Mouse (Mus musculus): ENCODE measurements at regions not wholly inside any gene's neighbourhood (a gene's known extent, or its start where the extent isn't known, plus 50 kb on each side); places are given as distances from the start of the nearest gene placed in this dataset.

- Histone ChIP-seq H3K9ac (no peak overlapping the region), H3K36me3 (no peaks in the 10 kb centered on the region), H3K9me3 (replicated peaks) (no peaks in the 10 kb centered on the region), H3K4me2 (replicated peaks) (no peak overlapping the region), H3K4me3 (replicated peaks) (no peak overlapping the region), H3K27ac (replicated peaks) (no peak overlapping the region), H3K27me3 (no peaks in the 10 kb centered on the region), H3K4me1 (no peaks in the 10 kb centered on the region)
- 88% methylated on average over 2 of the region's 2 CpGs for WGBS
- no peak for ATAC-seq (ENCODE audit: insufficient number of reproducible peaks, low FRiP score, low TSS enrichment, low read depth)
Observed at GRCm38 (mm10) chr1:122273579-122273978, 705.8 kb upstream of the Ddx18 start.

DNA sequence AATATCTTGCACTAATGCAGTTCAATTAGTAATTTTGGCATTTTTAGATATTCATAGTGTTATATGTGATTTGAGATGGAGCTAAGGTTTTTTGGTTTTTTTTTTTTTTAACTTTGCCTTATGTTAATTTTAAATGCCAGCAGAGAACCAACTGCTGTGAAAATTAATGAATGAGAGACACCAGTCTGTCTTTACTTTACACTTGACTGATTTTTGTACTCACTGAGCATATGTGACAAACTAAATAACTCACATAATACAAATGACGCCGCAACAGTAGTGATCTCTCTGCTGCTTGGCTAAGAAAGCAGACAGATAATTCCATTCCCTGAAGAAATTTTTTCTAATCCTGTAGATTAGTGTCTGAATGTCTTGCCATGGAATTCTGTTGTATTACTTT, 675.2 kb upstream of the Ddx18 start:
- Histone ChIP-seq H3K4me2 (replicated peaks) (no peak overlapping the region), H3K9me3 (replicated peaks) (no peaks in the 10 kb centered on the region), H3K27me3 (no peaks in the 10 kb centered on the region), H3K9ac (no peak overlapping the region), H3K4me3 (replicated peaks) (no peak overlapping the region), H3K27ac (replicated peaks) (no peak overlapping the region), H3K36me3 (no peaks in the 10 kb centered on the region), H3K4me1 (no peaks in the 10 kb centered on the region)
- WGBS = 84% methylated on average over 2 of the region's 2 CpGs
- ATAC-seq (ENCODE audit: insufficient number of reproducible peaks, low FRiP score, low TSS enrichment, low read depth) = no peak

- H3K36me3 ChIP-seq = no peaks in the 10 kb centered on the region
- H3K9me3 ChIP-seq (replicated peaks) = no peaks in the 10 kb centered on the region
- no peak for ATAC-seq (ENCODE audit: insufficient number of reproducible peaks, low FRiP score, low TSS enrichment, low read depth)
- no peak overlapping the region for H3K4me3 ChIP-seq (replicated peaks)
- H3K27ac ChIP-seq (replicated peaks) = no peak overlapping the region
- H3K27me3 ChIP-seq = no peaks in the 10 kb centered on the region
- WGBS = 88% methylated on average over 3 of the region's 3 CpGs
- H3K4me2 ChIP-seq (replicated peaks) = no peak overlapping the region
- H3K4me1 ChIP-seq = no peaks in the 10 kb centered on the region
- H3K9ac ChIP-seq = no peak overlapping the region
Observed at GRCm38 (mm10) chr1:122241511-122241910, 673.7 kb upstream of the Ddx18 start.

DNA sequence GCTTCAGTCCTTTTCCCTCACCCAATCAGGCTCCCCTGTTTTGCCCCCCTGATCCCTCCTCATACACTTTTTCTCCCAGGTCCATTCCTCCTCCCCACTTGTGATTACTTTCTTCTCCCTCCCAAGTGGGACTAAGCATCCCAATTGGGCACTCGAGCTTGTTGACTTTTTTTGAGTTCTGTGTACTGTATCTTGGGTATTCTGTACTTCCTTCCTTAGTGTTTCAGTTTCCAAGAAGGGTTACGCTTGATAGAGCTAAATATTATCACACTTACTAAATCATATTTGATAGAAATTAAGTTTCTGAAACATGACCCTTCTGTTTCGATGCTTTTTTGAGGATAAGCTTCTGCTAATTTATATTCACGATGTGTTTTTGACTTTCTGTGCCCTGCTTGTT, 662.7 kb upstream of the Ddx18 start:
- Histone ChIP-seq H3K4me2 (replicated peaks) (no peak overlapping the region), H3K4me1 (no peaks in the 10 kb centered on the region), H3K27ac (replicated peaks) (no peak overlapping the region), H3K27me3 (no peaks in the 10 kb centered on the region), H3K4me3 (replicated peaks) (no peak overlapping the region), H3K36me3 (no peaks in the 10 kb centered on the region), H3K9ac (no peak overlapping the region), H3K9me3 (replicated peaks) (no peaks in the 10 kb centered on the region)
- ATAC-seq (ENCODE audit: insufficient number of reproducible peaks, low FRiP score, low TSS enrichment, low read depth) = no peak
- WGBS = 74% methylated on average over 4 of the region's 4 CpGs

DNA sequence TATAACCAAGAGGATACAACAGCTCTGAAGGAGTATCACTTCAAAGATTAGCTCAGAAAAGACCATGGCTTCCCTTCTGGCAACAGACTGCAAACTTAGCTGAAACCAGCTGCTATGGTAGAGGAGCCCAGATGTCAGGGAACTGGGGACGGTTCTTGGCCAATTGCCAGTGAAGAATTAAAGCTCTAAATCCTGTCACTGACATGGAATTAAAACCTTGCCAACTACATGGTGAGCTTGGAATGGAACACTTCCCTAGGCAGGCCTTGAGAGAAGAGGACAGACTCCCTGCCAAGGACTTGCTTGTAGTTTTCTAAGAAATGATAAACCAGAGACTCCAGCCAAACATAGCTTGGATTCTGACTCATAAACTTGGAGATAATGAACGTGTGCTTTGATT, 644.7 kb upstream of the Ddx18 start:
- no peaks in the 10 kb centered on the region for H3K36me3 ChIP-seq
- H3K4me3 ChIP-seq (replicated peaks) = no peak overlapping the region
- peak; percentile 57; the same call in 1 of the 2 replicates for ATAC-seq (ENCODE audit: insufficient number of reproducible peaks, low FRiP score, low TSS enrichment, low read depth)
- H3K4me2 ChIP-seq (replicated peaks) = no peak overlapping the region
- no peak overlapping the region for H3K9ac ChIP-seq
- no peaks in the 10 kb centered on the region for H3K9me3 ChIP-seq (replicated peaks)
- 20% methylated on average over 2 of the region's 2 CpGs for WGBS
- H3K4me1 ChIP-seq = 0 out of 2 replicates have a peak, but pooled peaks cover 7% of the 10 kb centered on the region
- no peak overlapping the region for H3K27ac ChIP-seq (replicated peaks)
- no peaks in the 10 kb centered on the region for H3K27me3 ChIP-seq

DNA sequence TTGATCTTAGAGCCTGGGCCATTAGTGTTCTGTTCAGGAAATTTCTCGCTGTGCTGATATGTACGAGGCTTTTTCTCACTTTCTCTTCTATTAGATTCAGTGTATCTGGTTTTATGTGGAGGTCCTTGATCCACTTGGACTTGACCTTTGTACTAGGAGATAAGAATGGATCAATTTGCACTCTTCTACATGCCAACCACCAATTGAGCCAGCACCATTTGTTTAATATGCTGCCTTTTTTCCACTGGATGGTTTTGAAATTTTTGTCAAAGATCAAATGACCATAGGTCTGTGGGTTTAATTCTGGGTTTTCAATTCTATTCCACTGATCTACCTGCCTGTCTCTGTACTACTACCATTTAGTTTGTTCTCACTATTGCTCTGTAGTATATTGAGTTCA, 640.8 kb upstream of the Ddx18 start:
- Histone ChIP-seq H3K9me3 (replicated peaks) (no peaks in the 10 kb centered on the region), H3K27me3 (no peaks in the 10 kb centered on the region), H3K9ac (no peak overlapping the region), H3K4me3 (replicated peaks) (no peak overlapping the region), H3K4me2 (replicated peaks) (no peak overlapping the region), H3K36me3 (no peaks in the 10 kb centered on the region), H3K27ac (replicated peaks) (no peak overlapping the region), H3K4me1 (0 out of 2 replicates have a peak, but pooled peaks cover 7% of the 10 kb centered on the region)
- 92% methylated on average over 2 of the region's 2 CpGs for WGBS
- ATAC-seq (ENCODE audit: insufficient number of reproducible peaks, low FRiP score, low TSS enrichment, low read depth) = no peak

DNA sequence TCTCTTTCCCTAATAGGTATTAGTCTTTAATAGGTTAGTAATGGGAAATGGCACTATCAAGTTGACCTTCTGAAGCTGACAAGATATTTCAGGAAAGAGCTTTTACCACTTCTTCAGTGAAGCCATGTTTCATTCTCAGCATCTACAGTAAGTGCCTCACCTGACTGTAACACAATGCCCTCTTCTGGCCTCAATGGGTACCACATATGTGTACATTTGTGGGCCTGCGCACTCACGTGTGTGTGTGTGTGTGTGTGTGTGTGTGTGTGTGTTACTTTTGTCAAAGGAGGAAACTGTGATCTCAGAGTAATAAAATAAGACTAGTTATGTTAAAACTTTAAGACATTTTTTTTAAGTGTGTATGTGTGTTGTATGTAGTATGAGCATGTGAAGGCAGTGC, 601.8 kb upstream of the Ddx18 start:
- Histone ChIP-seq H3K27me3 (no peaks in the 10 kb centered on the region), H3K9me3 (replicated peaks) (no peaks in the 10 kb centered on the region), H3K4me2 (replicated peaks) (no peak overlapping the region), H3K4me3 (replicated peaks) (no peak overlapping the region), H3K36me3 (no peaks in the 10 kb centered on the region), H3K9ac (no peak overlapping the region), H3K4me1 (no peaks in the 10 kb centered on the region), H3K27ac (replicated peaks) (no peak overlapping the region)
- WGBS = 81% methylated on average over 2 of the region's 2 CpGs
- ATAC-seq (ENCODE audit: insufficient number of reproducible peaks, low FRiP score, low TSS enrichment, low read depth) = no peak

DNA sequence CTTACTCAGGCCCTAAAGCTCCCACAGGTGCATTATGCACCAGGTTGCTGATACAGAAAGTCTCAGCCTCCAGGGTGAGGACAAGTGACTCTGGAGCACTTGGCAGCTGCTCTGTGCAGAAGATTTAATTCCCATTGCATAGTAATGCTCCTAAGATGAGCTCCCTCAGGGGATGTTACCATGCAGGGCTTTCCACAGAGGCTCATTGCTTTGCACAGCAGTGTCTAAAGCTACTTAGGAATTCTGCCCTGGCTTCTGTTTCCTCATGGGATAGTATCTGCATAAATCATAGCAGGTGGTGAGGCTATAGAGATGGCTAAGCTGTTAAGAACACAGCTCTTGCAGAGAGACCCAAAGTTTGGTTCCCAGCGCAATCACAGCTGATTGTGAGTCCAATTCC, 594.0 kb upstream of the Ddx18 start:
- no peak for ATAC-seq (ENCODE audit: insufficient number of reproducible peaks, low FRiP score, low TSS enrichment, low read depth)
- no peak overlapping the region for H3K4me2 ChIP-seq (replicated peaks)
- 87% methylated on average over 1 of the region's 1 CpGs for WGBS

DNA sequence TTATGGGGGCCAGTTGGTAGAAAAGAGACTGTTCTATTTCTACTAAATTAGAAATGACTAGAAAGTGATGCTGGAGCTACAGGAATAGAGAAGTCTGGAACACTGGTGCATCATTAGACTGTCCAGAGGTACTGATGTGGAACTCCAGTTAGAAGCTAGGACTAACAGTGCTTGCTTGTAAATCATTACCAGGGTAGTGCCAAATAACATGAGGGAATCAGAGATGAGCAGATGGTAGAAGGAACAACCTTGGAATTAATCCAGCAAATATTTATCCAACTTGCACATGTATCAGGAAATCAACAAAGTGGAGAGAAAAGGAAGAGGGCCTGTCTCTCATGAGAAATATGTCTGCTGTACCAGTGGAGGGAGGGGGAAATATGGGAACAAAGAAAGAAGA, 573.6 kb upstream of the Ddx18 start:
- H3K4me2 ChIP-seq (replicated peaks) = no peak overlapping the region

More for the DNA sequence above, 594.0 kb upstream of the Ddx18 start:
- H3K4me3 ChIP-seq (replicated peaks) = no peak overlapping the region
- no peaks in the 10 kb centered on the region for H3K4me1 ChIP-seq
- no peak overlapping the region for H3K27ac ChIP-seq (replicated peaks)
- H3K9me3 ChIP-seq (replicated peaks) = no peaks in the 10 kb centered on the region
- no peaks in the 10 kb centered on the region for H3K27me3 ChIP-seq
- no peaks in the 10 kb centered on the region for H3K36me3 ChIP-seq
- no peak overlapping the region for H3K9ac ChIP-seq

DNA sequence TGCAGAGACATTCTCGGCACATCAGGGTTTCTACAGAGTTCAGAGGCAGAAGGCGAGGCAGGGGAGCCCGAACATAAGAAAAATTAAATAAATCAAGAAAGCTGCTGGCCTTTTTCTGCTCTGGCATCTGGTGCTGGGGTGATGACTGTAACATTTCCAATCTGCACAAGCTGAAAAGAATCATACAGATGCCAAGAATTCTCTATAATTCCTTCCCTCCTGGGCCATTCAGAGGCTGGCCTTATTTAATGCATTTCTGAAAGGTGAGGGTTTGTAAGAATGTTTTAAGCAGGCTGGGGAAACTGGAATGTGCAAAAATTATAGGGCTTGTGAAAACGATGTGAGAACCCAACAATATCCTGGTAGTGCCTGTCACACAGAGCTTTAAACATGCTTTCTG, 556.2 kb upstream of the Ddx18 start:
- no peak overlapping the region for H3K4me2 ChIP-seq (replicated peaks)
- H3K36me3 ChIP-seq = no peaks in the 10 kb centered on the region
- H3K27ac ChIP-seq (replicated peaks) = no peak overlapping the region
- no peaks in the 10 kb centered on the region for H3K4me1 ChIP-seq
- no peak overlapping the region for H3K4me3 ChIP-seq (replicated peaks)
- no peaks in the 10 kb centered on the region for H3K27me3 ChIP-seq
- no peaks in the 10 kb centered on the region for H3K9me3 ChIP-seq (replicated peaks)
- ATAC-seq (ENCODE audit: insufficient number of reproducible peaks, low FRiP score, low TSS enrichment, low read depth) = no peak
- WGBS = 40% methylated on average over 4 of the region's 4 CpGs
- H3K9ac ChIP-seq = no peak overlapping the region

More for the DNA sequence above, 573.6 kb upstream of the Ddx18 start:
- no peak for ATAC-seq (ENCODE audit: insufficient number of reproducible peaks, low FRiP score, low TSS enrichment, low read depth)
- Histone ChIP-seq H3K4me1 (no peaks in the 10 kb centered on the region), H3K27me3 (no peaks in the 10 kb centered on the region), H3K27ac (replicated peaks) (no peak overlapping the region), H3K9ac (no peak overlapping the region), H3K4me3 (replicated peaks) (no peak overlapping the region), H3K36me3 (no peaks in the 10 kb centered on the region), H3K9me3 (replicated peaks) (no peaks in the 10 kb centered on the region)

GRCm38 (mm10) chr1:122095726-122096125, 527.9 kb upstream of the Ddx18 start:
- H3K27me3 ChIP-seq = no peaks in the 10 kb centered on the region
- H3K4me2 ChIP-seq (replicated peaks) = no peak overlapping the region
- ATAC-seq (ENCODE audit: insufficient number of reproducible peaks, low FRiP score, low TSS enrichment, low read depth) = no peak
- H3K36me3 ChIP-seq = no peaks in the 10 kb centered on the region
- WGBS = 42% methylated on average over 2 of the region's 2 CpGs
- H3K4me3 ChIP-seq (replicated peaks) = no peak overlapping the region
- H3K27ac ChIP-seq (replicated peaks) = no peak overlapping the region
- no peaks in the 10 kb centered on the region for H3K4me1 ChIP-seq
- no peaks in the 10 kb centered on the region for H3K9me3 ChIP-seq (replicated peaks)
- H3K9ac ChIP-seq = no peak overlapping the region

DNA sequence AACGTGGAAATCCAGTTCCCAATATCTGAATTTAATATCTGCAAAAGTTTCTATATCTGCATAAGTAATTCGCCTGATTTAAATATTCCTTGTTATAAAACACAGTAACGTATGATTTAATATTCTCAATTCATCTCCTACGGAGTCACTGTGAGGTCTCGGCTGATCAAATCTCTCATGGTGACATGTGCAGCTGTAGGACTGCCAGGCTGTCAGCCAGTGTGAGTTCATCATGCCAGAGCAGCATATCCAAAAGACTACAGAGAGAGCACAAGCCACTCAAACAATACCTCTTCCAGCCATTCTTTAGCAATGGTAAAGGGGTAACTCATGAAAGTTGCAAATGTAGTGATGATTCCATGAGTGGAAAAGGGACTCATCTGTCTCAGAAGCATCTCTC, 514.7 kb upstream of the Ddx18 start:
- H3K4me2 ChIP-seq (replicated peaks) = no peak overlapping the region
- no peaks in the 10 kb centered on the region for H3K27me3 ChIP-seq
- H3K4me1 ChIP-seq = no peaks in the 10 kb centered on the region
- H3K4me3 ChIP-seq (replicated peaks) = no peak overlapping the region
- H3K27ac ChIP-seq (replicated peaks) = no peak overlapping the region
- no peaks in the 10 kb centered on the region for H3K36me3 ChIP-seq
- WGBS = 81% methylated on average over 5 of the region's 5 CpGs
- no peaks in the 10 kb centered on the region for H3K9me3 ChIP-seq (replicated peaks)
- ATAC-seq (ENCODE audit: insufficient number of reproducible peaks, low FRiP score, low TSS enrichment, low read depth) = no peak
- no peak overlapping the region for H3K9ac ChIP-seq

Measured in embryonic facial prominence, embryonic 15.5 days (tissue).